Mouse (Mus musculus) heart, adult 2 months (tissue): ENCODE measurements around the gene Rnf145.

Experiments used
- CTCF ChIP-seq: fragments of 200-600 bp; IDR thresholded peaks from 2 replicates; pipeline ENCODE4 v1.8.1; 2022; ENCODE audit warnings: antibody characterized with exemption, mild to moderate bottlenecking, moderate library complexity
- EP300 ChIP-seq: fragments of 200-500 bp; IDR thresholded peaks from 2 replicates; pipeline ENCODE4 v1.6.1; 2011; ENCODE audit warnings: low read depth, low read length, control low read depth; ENCODE audit not compliant: insufficient read depth
- POLR2A ChIP-seq: fragments of 200-500 bp; IDR thresholded peaks from 2 replicates; pipeline ENCODE4 v1.6.1; 2011; ENCODE audit warnings: mild to moderate bottlenecking, low read depth, low read length, control low read depth; ENCODE audit not compliant: insufficient read depth

DNA sequence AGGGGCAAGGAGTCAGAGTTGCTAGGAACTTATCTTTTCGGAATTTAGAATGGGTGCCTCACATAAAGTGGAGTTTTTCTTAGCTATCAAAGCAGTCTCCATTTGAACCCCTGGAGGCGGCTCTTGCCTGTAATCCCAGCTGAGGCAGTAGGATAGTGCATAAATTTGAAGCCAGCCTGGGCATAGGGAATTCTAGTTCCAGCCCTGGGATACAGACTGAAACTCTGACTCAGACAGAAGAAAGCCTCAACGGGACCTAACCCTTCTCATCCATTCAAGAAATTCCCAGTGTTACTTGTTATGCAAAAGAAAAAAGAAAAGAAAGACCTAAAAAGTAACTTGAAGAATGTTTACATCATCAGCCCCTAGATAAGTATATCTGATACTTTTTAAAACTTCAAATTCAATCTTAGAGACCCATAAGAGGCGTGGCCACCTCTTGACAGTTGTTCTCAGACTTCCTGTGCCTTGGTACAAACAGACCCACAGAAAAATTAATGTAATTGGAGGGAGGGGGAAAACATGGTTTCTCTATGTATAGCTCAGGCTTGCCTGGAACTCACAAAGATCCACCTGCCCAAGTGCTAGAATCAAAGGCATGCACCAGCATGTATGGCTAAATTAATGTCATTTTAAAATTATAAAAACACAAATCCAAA, 47.3 kb upstream of the Rnf145 start:
- TF ChIP-seq CTCF (no peak), EP300 (no peak), POLR2A (no peak)
